Mouse (Mus musculus): ENCODE results near the gene Dusp1. TPM values are rescaled to one million over a fixed set of nuclear protein-coding genes. Genes with fewer than 3 reads are reported as not detected.

Gene Dusp1
- polyA plus RNA-seq, 1 experiment = 58.4 TPM

- no peak overlapping the region for H3K4me3 ChIP-seq (ENCODE audit: low read depth, low read length)
- H3K27ac ChIP-seq (ENCODE audit: insufficient read depth, low read length) = no peak overlapping the region
- no peaks in the 10 kb centered on the region for H3K27me3 ChIP-seq (ENCODE audit: control insufficient read depth, insufficient read depth, low read length, poor library complexity, severe bottlenecking)
- peaks cover 3% of the 10 kb centered on the region for H3K4me1 ChIP-seq (ENCODE audit: control insufficient read depth, insufficient read depth, low read length)
- TF ChIP-seq CTCF (IDR thresholded peaks at IDR 0.05; ENCODE audit: low read depth, low read length) = no peak
- no peak for TF ChIP-seq EP300 (IDR thresholded peaks at IDR 0.05; ENCODE audit: insufficient read depth, low read depth, low read length)
- no peak for TF ChIP-seq POLR2A (IDR thresholded peaks at IDR 0.05; ENCODE audit: insufficient read depth, low read length)
- H3K9ac ChIP-seq (ENCODE audit: low read depth, poor library complexity, severe bottlenecking) = no peak overlapping the region
- H3K36me3 ChIP-seq (ENCODE audit: control insufficient read depth, insufficient read depth, low read length, poor library complexity, severe bottlenecking) = no peaks in the 10 kb centered on the region
- no peaks in the 10 kb centered on the region for H3K9me3 ChIP-seq (replicated peaks; ENCODE audit: control insufficient read depth, insufficient read depth, low read length, poor library complexity, severe bottlenecking)
Observed at GRCm38 (mm10) chr17:26531395-26532027, 30.4 kb downstream of the Dusp1 start.

DNA sequence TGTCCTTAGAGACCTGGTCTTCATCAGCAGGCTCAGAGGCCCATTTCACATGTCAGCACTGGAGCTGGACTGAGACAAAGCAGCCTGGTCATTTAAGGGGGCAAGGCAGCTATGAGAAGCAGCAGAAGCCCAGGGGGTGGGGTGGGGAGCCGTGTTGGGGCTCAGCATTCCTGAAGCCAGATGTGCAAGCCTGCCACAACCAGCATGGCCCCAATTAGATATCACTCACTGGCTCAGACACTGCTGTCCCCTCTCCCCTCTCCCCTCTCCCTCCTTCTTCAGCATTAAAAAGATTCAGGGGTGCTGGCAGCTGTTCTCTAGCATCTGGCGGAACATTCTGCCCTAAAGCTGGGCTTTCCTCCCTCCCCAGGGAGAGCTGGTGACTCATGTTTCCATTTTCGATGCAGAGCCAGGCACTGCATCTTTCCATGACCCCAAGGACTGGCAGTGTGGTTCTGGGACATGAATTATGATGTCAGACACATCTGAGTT lies 31.3 kb downstream of the Dusp1 start:
- H3K9ac ChIP-seq (ENCODE audit: low read depth, poor library complexity, severe bottlenecking) = no peak overlapping the region
- TF ChIP-seq POLR2A (IDR thresholded peaks at IDR 0.05; ENCODE audit: insufficient read depth, low read length) (no peak), EP300 (IDR thresholded peaks at IDR 0.05; ENCODE audit: insufficient read depth, low read depth, low read length) (no peak), CTCF (IDR thresholded peaks at IDR 0.05; ENCODE audit: low read depth, low read length) (no peak)

DNA sequence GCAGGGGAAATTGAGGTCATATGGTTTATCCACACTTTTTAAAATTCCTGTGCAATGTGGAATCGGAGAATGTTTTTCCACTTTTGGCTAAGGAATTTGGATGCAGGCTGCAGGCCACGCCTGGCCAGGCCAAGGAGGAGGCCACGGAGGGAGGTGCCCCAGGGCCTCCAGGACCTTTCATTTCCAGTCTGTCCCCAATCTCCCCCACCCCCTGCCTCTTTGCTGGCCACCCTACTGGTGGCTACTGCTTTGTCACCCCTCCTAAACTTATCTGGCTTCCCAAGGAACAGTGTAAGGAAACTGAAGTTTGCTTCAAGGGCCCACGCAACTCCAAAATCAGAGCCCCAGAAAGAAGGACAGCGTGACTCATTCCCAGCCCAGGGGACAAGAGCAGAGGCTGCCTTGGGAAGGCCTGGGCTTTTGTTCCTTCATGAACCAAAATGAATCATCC lies 32.1 kb downstream of the Dusp1 start:
- TF ChIP-seq CTCF (IDR thresholded peaks at IDR 0.05; ENCODE audit: low read depth, low read length) = no peak
- TF ChIP-seq POLR2A (IDR thresholded peaks at IDR 0.05; ENCODE audit: insufficient read depth, low read length) = no peak
- no peak for TF ChIP-seq EP300 (IDR thresholded peaks at IDR 0.05; ENCODE audit: insufficient read depth, low read depth, low read length)
- no peaks in the 10 kb centered on the region for H3K36me3 ChIP-seq (ENCODE audit: control insufficient read depth, insufficient read depth, low read length, poor library complexity, severe bottlenecking)
- peaks cover 3% of the 10 kb centered on the region for H3K4me1 ChIP-seq (ENCODE audit: control insufficient read depth, insufficient read depth, low read length)
- no peak overlapping the region for H3K4me3 ChIP-seq (ENCODE audit: low read depth, low read length)
- H3K9me3 ChIP-seq (replicated peaks; ENCODE audit: control insufficient read depth, insufficient read depth, low read length, poor library complexity, severe bottlenecking) = no peaks in the 10 kb centered on the region
- no peak overlapping the region for H3K27ac ChIP-seq (ENCODE audit: insufficient read depth, low read length)
- no peaks in the 10 kb centered on the region for H3K27me3 ChIP-seq (ENCODE audit: control insufficient read depth, insufficient read depth, low read length, poor library complexity, severe bottlenecking)
- H3K9ac ChIP-seq (ENCODE audit: low read depth, poor library complexity, severe bottlenecking) = no peak overlapping the region

More for the DNA sequence above, 31.3 kb downstream of the Dusp1 start:
- Histone ChIP-seq H3K27ac (ENCODE audit: insufficient read depth, low read length) (no peak overlapping the region), H3K4me3 (ENCODE audit: low read depth, low read length) (no peak overlapping the region), H3K27me3 (ENCODE audit: control insufficient read depth, insufficient read depth, low read length, poor library complexity, severe bottlenecking) (no peaks in the 10 kb centered on the region), H3K9me3 (replicated peaks; ENCODE audit: control insufficient read depth, insufficient read depth, low read length, poor library complexity, severe bottlenecking) (no peaks in the 10 kb centered on the region), H3K36me3 (ENCODE audit: control insufficient read depth, insufficient read depth, low read length, poor library complexity, severe bottlenecking) (no peaks in the 10 kb centered on the region), H3K4me1 (ENCODE audit: control insufficient read depth, insufficient read depth, low read length) (peaks cover 3% of the 10 kb centered on the region)

DNA sequence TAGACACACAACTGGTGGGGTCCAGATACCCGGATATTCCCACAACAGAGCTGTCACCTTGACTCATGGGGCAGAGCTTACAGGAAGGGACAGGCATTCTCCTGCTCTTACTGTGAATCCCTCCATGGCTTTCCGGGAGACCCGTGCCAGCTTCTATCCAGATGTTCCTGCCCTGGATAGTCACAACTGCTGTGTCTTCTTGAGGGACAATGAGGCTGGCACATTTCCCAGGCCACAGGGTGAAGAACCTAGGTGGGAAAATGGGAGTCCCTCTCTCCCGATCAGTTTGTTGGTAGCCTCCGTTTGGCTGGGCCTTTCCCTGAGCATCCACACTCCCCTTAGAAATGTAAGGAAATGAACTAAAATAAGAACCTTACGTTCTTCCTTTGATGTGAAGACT lies 33.2 kb downstream of the Dusp1 start:
- H3K27me3 ChIP-seq (ENCODE audit: control insufficient read depth, insufficient read depth, low read length, poor library complexity, severe bottlenecking) = no peaks in the 10 kb centered on the region
- no peak overlapping the region for H3K9ac ChIP-seq (ENCODE audit: low read depth, poor library complexity, severe bottlenecking)
- H3K36me3 ChIP-seq (ENCODE audit: control insufficient read depth, insufficient read depth, low read length, poor library complexity, severe bottlenecking) = no peaks in the 10 kb centered on the region
- H3K4me1 ChIP-seq (ENCODE audit: control insufficient read depth, insufficient read depth, low read length) = peaks cover 3% of the 10 kb centered on the region
- no peak overlapping the region for H3K27ac ChIP-seq (ENCODE audit: insufficient read depth, low read length)
- TF ChIP-seq EP300 (IDR thresholded peaks at IDR 0.05; ENCODE audit: insufficient read depth, low read depth, low read length) (no peak), POLR2A (IDR thresholded peaks at IDR 0.05; ENCODE audit: insufficient read depth, low read length) (no peak), CTCF (IDR thresholded peaks at IDR 0.05; ENCODE audit: low read depth, low read length) (no peak)
- no peak overlapping the region for H3K4me3 ChIP-seq (ENCODE audit: low read depth, low read length)
- no peaks in the 10 kb centered on the region for H3K9me3 ChIP-seq (replicated peaks; ENCODE audit: control insufficient read depth, insufficient read depth, low read length, poor library complexity, severe bottlenecking)

DNA sequence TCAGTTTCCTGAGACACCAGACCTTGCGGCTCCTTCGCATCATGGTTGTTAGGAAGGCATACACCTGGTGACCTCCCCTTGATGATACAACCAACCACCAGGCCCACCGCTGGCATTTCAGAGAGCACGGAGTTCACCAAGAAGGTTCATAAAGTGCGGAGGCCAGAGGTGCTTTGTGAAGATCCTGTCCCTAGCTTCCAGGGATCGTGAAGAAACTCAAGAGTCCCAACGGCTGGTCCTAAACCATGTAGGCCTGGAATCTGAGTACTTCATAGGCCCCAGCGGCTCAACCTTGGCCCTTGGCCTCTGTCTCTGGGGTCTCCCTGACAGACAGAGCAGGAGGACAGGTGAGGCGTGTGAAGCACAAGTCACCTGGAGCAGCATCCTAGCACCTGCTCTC lies 34.6 kb downstream of the Dusp1 start:
- Histone ChIP-seq H3K4me3 (ENCODE audit: low read depth, low read length) (no peak overlapping the region), H3K27me3 (ENCODE audit: control insufficient read depth, insufficient read depth, low read length, poor library complexity, severe bottlenecking) (no peaks in the 10 kb centered on the region), H3K9ac (ENCODE audit: low read depth, poor library complexity, severe bottlenecking) (no peak overlapping the region), H3K4me1 (ENCODE audit: control insufficient read depth, insufficient read depth, low read length) (peaks cover 3% of the 10 kb centered on the region), H3K9me3 (replicated peaks; ENCODE audit: control insufficient read depth, insufficient read depth, low read length, poor library complexity, severe bottlenecking) (no peaks in the 10 kb centered on the region), H3K27ac (ENCODE audit: insufficient read depth, low read length) (no peak overlapping the region), H3K36me3 (ENCODE audit: control insufficient read depth, insufficient read depth, low read length, poor library complexity, severe bottlenecking) (no peaks in the 10 kb centered on the region)
- TF ChIP-seq CTCF (IDR thresholded peaks at IDR 0.05; ENCODE audit: low read depth, low read length) (no peak), POLR2A (IDR thresholded peaks at IDR 0.05; ENCODE audit: insufficient read depth, low read length) (no peak), EP300 (IDR thresholded peaks at IDR 0.05; ENCODE audit: insufficient read depth, low read depth, low read length) (no peak)

DNA sequence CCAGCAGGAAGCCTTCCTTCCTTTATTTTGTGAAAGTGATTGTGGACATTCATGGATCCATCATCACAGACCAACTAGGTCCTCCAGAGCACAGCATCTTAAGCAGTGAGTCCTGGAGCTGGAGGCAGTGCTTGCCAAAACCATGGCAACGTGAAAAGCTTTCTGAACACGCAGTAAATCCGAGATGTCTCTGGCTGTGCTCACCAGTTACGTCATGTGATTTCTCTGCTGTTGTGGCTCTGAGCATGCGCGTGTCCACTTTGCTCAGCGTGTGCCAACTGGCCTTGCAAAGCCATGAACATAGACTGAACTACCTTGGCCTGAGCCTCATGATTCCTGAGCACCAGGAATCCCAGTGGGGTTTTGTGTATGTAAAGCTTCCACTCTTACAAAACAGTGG lies 36.6 kb downstream of the Dusp1 start:
- Histone ChIP-seq H3K27me3 (ENCODE audit: control insufficient read depth, insufficient read depth, low read length, poor library complexity, severe bottlenecking) (no peaks in the 10 kb centered on the region), H3K4me1 (ENCODE audit: control insufficient read depth, insufficient read depth, low read length) (peaks cover under 1% of the 10 kb centered on the region), H3K27ac (ENCODE audit: insufficient read depth, low read length) (no peak overlapping the region), H3K9me3 (replicated peaks; ENCODE audit: control insufficient read depth, insufficient read depth, low read length, poor library complexity, severe bottlenecking) (no peaks in the 10 kb centered on the region), H3K36me3 (ENCODE audit: control insufficient read depth, insufficient read depth, low read length, poor library complexity, severe bottlenecking) (no peaks in the 10 kb centered on the region), H3K4me3 (ENCODE audit: low read depth, low read length) (no peak overlapping the region), H3K9ac (ENCODE audit: low read depth, poor library complexity, severe bottlenecking) (no peak overlapping the region)
- TF ChIP-seq POLR2A (IDR thresholded peaks at IDR 0.05; ENCODE audit: insufficient read depth, low read length) (no peak), EP300 (IDR thresholded peaks at IDR 0.05; ENCODE audit: insufficient read depth, low read depth, low read length) (no peak), CTCF (IDR thresholded peaks at IDR 0.05; ENCODE audit: low read depth, low read length) (no peak)

All from ES-Bruce4 (cell line).